ENCODE assay signal across 9 mouse cellular contexts in genomic region chr2:49358839-49359520, GRCm38 (mm10).
DNase-seq lines count a peak whose midpoint lies in the region; ATAC-seq and TF ChIP-seq lines count a peak whose summit lies in the region.
"Had no signal": no experiment of that assay in that cellular context is flagged by ENCODE, and none has a peak within 500 bp of the region (broad histone marks: within the 10 kb centered on the region; RNA-seq: fewer than 3 reads in every experiment).

No protein-coding gene starts in this region.

- TF ChIP-seq EP300 in lung, postnatal 0 days (IDR thresholded peaks at IDR 0.05), result no peak
- TF ChIP-seq EP300 in stomach, postnatal 0 days (optimal IDR thresholded peaks at IDR 0.05), result no peak

- peak; percentile 73 for TF ChIP-seq CTCF in lung, postnatal 0 days (IDR thresholded peaks at IDR 0.05)
- TF ChIP-seq CTCF in stomach, postnatal 0 days (IDR thresholded peaks at IDR 0.05; ENCODE audit: low read depth), result peak; percentile 79

- no peak overlapping the region for H3K4me2 ChIP-seq in embryonic facial prominence, embryonic 11.5 days (ENCODE audit: low read depth, low read length)
- no peak overlapping the region for H3K4me2 ChIP-seq in lung, postnatal 0 days (replicated peaks; ENCODE audit: low read depth, low read length)
- H3K4me2 ChIP-seq in stomach, postnatal 0 days (replicated peaks; ENCODE audit: low read depth), result no peak overlapping the region
- H3K4me2 ChIP-seq: heart, embryonic 15.5 days had no signal

- no peak overlapping the region for H3K9ac ChIP-seq in embryonic facial prominence, embryonic 11.5 days (replicated peaks; ENCODE audit: low read length)
- H3K9ac ChIP-seq in lung, postnatal 0 days (replicated peaks; ENCODE audit: low read depth), result no peak overlapping the region
- no peak overlapping the region for H3K9ac ChIP-seq in stomach, postnatal 0 days (ENCODE audit: low read length)
- H3K9ac ChIP-seq: heart, embryonic 15.5 days had no signal

- H3K27ac ChIP-seq in embryonic facial prominence, embryonic 11.5 days (replicated peaks; ENCODE audit: low read depth, low read length), result no peak overlapping the region
- no peak overlapping the region for H3K27ac ChIP-seq in lung, postnatal 0 days (ENCODE audit: low read length)
- H3K27ac ChIP-seq in stomach, postnatal 0 days (replicated peaks), result no peak overlapping the region
- H3K27ac ChIP-seq: heart, embryonic 15.5 days had no signal

- H3K4me3 ChIP-seq in embryonic facial prominence, embryonic 11.5 days (ENCODE audit: low read depth, low read length), result no peak overlapping the region
- H3K4me3 ChIP-seq in lung, postnatal 0 days (ENCODE audit: low read depth, low read length), result no peak overlapping the region
- no peak overlapping the region for H3K4me3 ChIP-seq in stomach, postnatal 0 days (ENCODE audit: low read depth, low read length)
- H3K4me3 ChIP-seq: heart, embryonic 15.5 days had no signal

- no peak for ATAC-seq in embryonic facial prominence, embryonic 11.5 days (replicated peaks; ENCODE audit: insufficient number of reproducible peaks, low FRiP score, low TSS enrichment, low read depth)
- ATAC-seq in lung, postnatal 0 days, result no peak
- ATAC-seq in stomach, postnatal 0 days (ENCODE audit: low FRiP score, low TSS enrichment), result no peak

- H3K4me1 ChIP-seq in embryonic facial prominence, embryonic 11.5 days (ENCODE audit: control insufficient read depth, insufficient read depth, low read length), result no peaks in the 10 kb centered on the region
- no peaks in the 10 kb centered on the region for H3K4me1 ChIP-seq in lung, postnatal 0 days (ENCODE audit: insufficient read depth, low read depth, low read length)
- H3K4me1 ChIP-seq in stomach, postnatal 0 days (replicated peaks; ENCODE audit: control insufficient read depth, insufficient read depth), result no peaks in the 10 kb centered on the region
- H3K4me1 ChIP-seq: heart, embryonic 15.5 days had no signal

- no peaks in the 10 kb centered on the region for H3K9me3 ChIP-seq in embryonic facial prominence, embryonic 11.5 days (replicated peaks; ENCODE audit: control insufficient read depth, low read length)
- H3K9me3 ChIP-seq in lung, postnatal 0 days (ENCODE audit: low read length), result no peaks in the 10 kb centered on the region
- no peaks in the 10 kb centered on the region for H3K9me3 ChIP-seq in stomach, postnatal 0 days (ENCODE audit: control insufficient read depth, low read length)
- H3K9me3 ChIP-seq: heart, embryonic 15.5 days had no signal

- peak; percentile 50 for DNase-seq in gastrocnemius, adult 18-20 months (ENCODE audit: low spot score)
- DNase-seq in gastrocnemius, postnatal 25 days, result no peak
- peak; percentile 60 for DNase-seq in A20 (ENCODE audit: low read depth, low spot score)
- DNase-seq in adrenal gland, postnatal 36 days, result peak; percentile 35 to 43
- peak; percentile 57 for DNase-seq in embryonic facial prominence, embryonic 11.5 days (ENCODE audit: low spot score)
- DNase-seq in kidney, adult 18-20 months, result peak; percentile 74
- DNase-seq in lung, postnatal 0 days (ENCODE audit: low spot score), result peak; percentile 72
- DNase-seq in stomach, postnatal 0 days (ENCODE audit: low spot score), result peak; percentile 43

- no peaks in the 10 kb centered on the region for H3K36me3 ChIP-seq in embryonic facial prominence, embryonic 11.5 days (replicated peaks; ENCODE audit: control insufficient read depth, insufficient read depth, low read depth, low read length)
- H3K36me3 ChIP-seq in lung, postnatal 0 days (ENCODE audit: insufficient read depth, low read length), result no peaks in the 10 kb centered on the region
- no peaks in the 10 kb centered on the region for H3K36me3 ChIP-seq in stomach, postnatal 0 days (ENCODE audit: control insufficient read depth, insufficient read depth, low read length)
- H3K36me3 ChIP-seq: heart, embryonic 15.5 days had no signal

- WGBS in embryonic facial prominence, embryonic 11.5 days, result 64% methylated on average over 4 of the region's 4 CpGs
- 64% methylated on average over 4 of the region's 4 CpGs for WGBS in lung, postnatal 0 days
- 62% methylated on average over 4 of the region's 4 CpGs for WGBS in stomach, postnatal 0 days

- no peaks in the 10 kb centered on the region for H3K27me3 ChIP-seq in embryonic facial prominence, embryonic 11.5 days (ENCODE audit: control insufficient read depth, insufficient read depth, low read length)
- H3K27me3 ChIP-seq in lung, postnatal 0 days (replicated peaks; ENCODE audit: insufficient read depth, low read length), result no peaks in the 10 kb centered on the region
- no peaks in the 10 kb centered on the region for H3K27me3 ChIP-seq in stomach, postnatal 0 days (ENCODE audit: control insufficient read depth, insufficient read depth, low read length)
- H3K27me3 ChIP-seq: heart, embryonic 15.5 days had no signal
